Mouse (Mus musculus) lung, embryonic 14.5 days (tissue): Measurements from ENCODE around the gene Gata2. TPM values are rescaled to one million over a fixed set of nuclear protein-coding genes. Genes with fewer than 3 reads are reported as not detected.
A peak's percentile ranks its signal among the peaks of the same experiment; 100 is the strongest.

Experiments used
- ATAC-seq: fragments of 200-750 bp; cut with Nextera tagmentation; 2 replicates; pipeline ENCODE4 v1.8.0; 2017; ENCODE audit warnings: mild to moderate bottlenecking, moderate TSS enrichment, moderate library complexity; ENCODE audit not compliant: insufficient read depth
- DNase-seq: peaks from one replicate; pipeline ENCODE4 v3.0.0-alpha.2; 2015
- H3K27ac ChIP-seq: fragments of 300-500 bp; sonication (generic); 2 replicates; pipeline ENCODE4 v1.5.1; 2014; ENCODE audit warnings: low read depth, mild to moderate bottlenecking, moderate library complexity
- H3K27me3 ChIP-seq: fragments of 300-500 bp; sonication (generic); 2 replicates; pipeline ENCODE4 v1.6.1; 2014; ENCODE audit warnings: low read length, control low read depth; ENCODE audit not compliant: insufficient read depth
- H3K36me3 ChIP-seq: fragments of 300-500 bp; sonication (generic); 2 replicates; pipeline ENCODE4 v1.6.1; 2014; ENCODE audit warnings: control low read depth; ENCODE audit not compliant: insufficient read depth
- H3K4me1 ChIP-seq: fragments of 300-500 bp; sonication (generic); 2 replicates; pipeline ENCODE4 v1.6.1; 2014; ENCODE audit warnings: antibody characterized with exemption, control low read depth; ENCODE audit not compliant: insufficient read depth
- H3K4me2 ChIP-seq: fragments of 300-500 bp; sonication (generic); 2 replicates; pipeline ENCODE4 v1.6.1; 2014; ENCODE audit warnings: mild to moderate bottlenecking
- H3K4me3 ChIP-seq: fragments of 300-500 bp; sonication (generic); 2 replicates; pipeline ENCODE4 v1.5.1; 2014; ENCODE audit warnings: low read depth, low read length
- H3K9ac ChIP-seq: fragments of 300-500 bp; sonication (generic); 2 replicates; pipeline ENCODE4 v1.6.1; 2014
- H3K9me3 ChIP-seq: fragments of 300-500 bp; sonication (generic); 2 replicates; pipeline ENCODE4 v1.6.1; 2016; ENCODE audit warnings: low read depth, low read length, control low read depth
- CTCF ChIP-seq: IDR thresholded peaks from 2 replicates; pipeline ENCODE4 v1.5.1; 2016; ENCODE audit warnings: antibody characterized with exemption, low read depth
- WGBS: fragments of 180-500 bp; shearing (Covaris S2); extraction: QIAGEN DNeasy Blood & Tissue Kit; methylation state at CpG from one replicate; pipeline ENCODE4 v1.1.7; 2014; 5-methylcytosine and 5-hydroxymethylcytosine counted together
- polyA plus RNA-seq: library from polyadenylated mRNA; unstranded; fragments of >200 nt; fragmentation: Nextera tagmentation; extraction: Ambion mirVana; gene quantifications from 2 replicates; pipeline ENCODE4 v1.2.1, GENCODE M21; 2014

Gene Gata2
- polyA plus RNA-seq, 1 experiment from 2014 or later: 14.6 TPM

GRCm38 (mm10) chr6:88231821-88232220 is 38.1 kb downstream of the Gata2 start:
- H3K4me1 ChIP-seq: peaks cover 16% of the 10 kb centered on the region

GRCm38 (mm10) chr6:88232221-88232620 is 38.5 kb downstream of the Gata2 start:
- WGBS: 64% methylated on average over 6 of the region's 6 CpGs
- ATAC-seq (no peak), DNase-seq (no peak)
- H3K9me3 ChIP-seq: no peaks in the 10 kb centered on the region
- H3K9ac ChIP-seq: no peak overlapping the region
- H3K4me1 ChIP-seq: peaks cover 16% of the 10 kb centered on the region
- no peak for TF ChIP-seq CTCF
- H3K4me3 ChIP-seq: no peak overlapping the region
- no peaks in the 10 kb centered on the region for H3K36me3 ChIP-seq
- H3K27ac ChIP-seq: no peak overlapping the region
- no peak overlapping the region for H3K4me2 ChIP-seq
- peaks cover 6% of the 10 kb centered on the region; the same call in 1 of the 2 replicates for H3K27me3 ChIP-seq

More at GRCm38 (mm10) chr6:88231821-88232220, 38.1 kb downstream of the Gata2 start:
- H3K4me3 ChIP-seq: no peak overlapping the region
- peaks cover 6% of the 10 kb centered on the region; the same call in 1 of the 2 replicates for H3K27me3 ChIP-seq
- no peaks in the 10 kb centered on the region for H3K9me3 ChIP-seq
- no peak overlapping the region for H3K9ac ChIP-seq
- H3K27ac ChIP-seq: no peak overlapping the region
- no peak for TF ChIP-seq CTCF
- WGBS: 63% methylated on average over 7 of the region's 7 CpGs
- ATAC-seq: no peak
- no peak overlapping the region for H3K4me2 ChIP-seq
- no peak for DNase-seq
- no peaks in the 10 kb centered on the region for H3K36me3 ChIP-seq

GRCm38 (mm10) chr6:88233996-88234395 is 40.3 kb downstream of the Gata2 start:
- Histone ChIP-seq H3K4me2 (no peak overlapping the region), H3K4me3 (no peak overlapping the region), H3K9me3 (no peaks in the 10 kb centered on the region), H3K27ac (no peak overlapping the region), H3K36me3 (no peaks in the 10 kb centered on the region), H3K27me3 (peaks cover 6% of the 10 kb centered on the region; the same call in 1 of the 2 replicates), H3K9ac (no peak overlapping the region), H3K4me1 (peaks cover 16% of the 10 kb centered on the region)
- ATAC-seq: peak; percentile 39; the same call in 1 of the 2 replicates
- WGBS: 55% methylated on average over 8 of the region's 8 CpGs
- TF ChIP-seq CTCF: no peak
- peak; percentile 51 for DNase-seq

- no peak for TF ChIP-seq CTCF
- no peak overlapping the region for H3K9ac ChIP-seq
- 31% methylated on average over 8 of the region's 8 CpGs for WGBS
Observed at GRCm38 (mm10) chr6:88235461-88235860, 41.8 kb downstream of the Gata2 start.

GRCm38 (mm10) chr6:88235983-88236382 is 42.3 kb downstream of the Gata2 start:
- peaks cover 16% of the 10 kb centered on the region for H3K4me1 ChIP-seq
- DNase-seq: peak; percentile 22
- peak; percentile 36; the same call in 1 of the 2 replicates for ATAC-seq
- no peak overlapping the region; the same call in 1 of the 2 replicates for H3K9ac ChIP-seq
- no peak overlapping the region for H3K27ac ChIP-seq
- no peak overlapping the region for H3K4me3 ChIP-seq
- H3K27me3 ChIP-seq: peaks cover 6% of the 10 kb centered on the region; the same call in 1 of the 2 replicates
- no peaks in the 10 kb centered on the region for H3K36me3 ChIP-seq
- no peaks in the 10 kb centered on the region for H3K9me3 ChIP-seq
- no peak for TF ChIP-seq CTCF
- peak overlapping the region; percentile 48; the same call in 1 of the 2 replicates for H3K4me2 ChIP-seq
- WGBS: 2% methylated on average over 17 of the region's 17 CpGs

More at GRCm38 (mm10) chr6:88235461-88235860, 41.8 kb downstream of the Gata2 start:
- Histone ChIP-seq H3K9me3 (no peaks in the 10 kb centered on the region), H3K27ac (no peak overlapping the region), H3K4me1 (peaks cover 16% of the 10 kb centered on the region), H3K4me3 (no peak overlapping the region), H3K4me2 (no peak overlapping the region), H3K27me3 (peaks cover 6% of the 10 kb centered on the region; the same call in 1 of the 2 replicates), H3K36me3 (no peaks in the 10 kb centered on the region)
- DNase-seq (no peak), ATAC-seq (no peak)

- H3K4me3 ChIP-seq: no peak overlapping the region
- H3K9me3 ChIP-seq: no peaks in the 10 kb centered on the region
- H3K27me3 ChIP-seq: peaks cover 6% of the 10 kb centered on the region; the same call in 1 of the 2 replicates
- TF ChIP-seq CTCF: no peak
- no peak overlapping the region for H3K27ac ChIP-seq
- no peaks in the 10 kb centered on the region for H3K36me3 ChIP-seq
- H3K4me1 ChIP-seq: peaks cover 16% of the 10 kb centered on the region
- ATAC-seq: peak; percentile 38; the same call in 1 of the 2 replicates
- H3K9ac ChIP-seq: no peak overlapping the region
- H3K4me2 ChIP-seq: peak overlapping the region; percentile 48; the same call in 1 of the 2 replicates
- DNase-seq: peak; percentile 72
- 7% methylated on average over 7 of the region's 7 CpGs for WGBS
Observed at GRCm38 (mm10) chr6:88236513-88236912, 42.8 kb downstream of the Gata2 start.

GRCm38 (mm10) chr6:88242604-88243003 is 48.9 kb downstream of the Gata2 start:
- H3K4me3 ChIP-seq: no peak overlapping the region

More at GRCm38 (mm10) chr6:88242604-88243003, 48.9 kb downstream of the Gata2 start:
- no peak overlapping the region for H3K27ac ChIP-seq
- peak; percentile 91 for TF ChIP-seq CTCF
- 3% methylated on average over 15 of the region's 15 CpGs for WGBS
- no peaks in the 10 kb centered on the region for H3K27me3 ChIP-seq
- no peaks in the 10 kb centered on the region for H3K4me1 ChIP-seq
- H3K9me3 ChIP-seq: no peaks in the 10 kb centered on the region
- ATAC-seq: peak; percentile 89
- H3K36me3 ChIP-seq: no peaks in the 10 kb centered on the region
- H3K4me2 ChIP-seq: peak overlapping the region; percentile 18; the same call in 1 of the 2 replicates
- peak; percentile 80 for DNase-seq
- no peak overlapping the region for H3K9ac ChIP-seq
